Mouse (Mus musculus) lung, adult 10 weeks (tissue): ENCODE results near the gene 1110002E22Rik. TPM values are rescaled to one million over a fixed set of nuclear protein-coding genes. Genes with fewer than 3 reads are reported as not detected.

Experiments used
- polyA plus RNA-seq: library from polyadenylated mRNA; stranded (reverse); fragments of 350-450 nt; fragmentation: Illumina TruSeq; extraction: RNeasy Lipid Tissue Mini Kit (QIAGEN cat#74804); gene quantifications from one replicate; pipeline ENCODE4 v1.2.3, GENCODE M21; 2014; ENCODE audit warnings: low read depth, low replicate concordance; ENCODE audit not compliant: insufficient read depth

The 1110002E22Rik gene
- polyA plus RNA-seq = 0.15 TPM

DNA sequence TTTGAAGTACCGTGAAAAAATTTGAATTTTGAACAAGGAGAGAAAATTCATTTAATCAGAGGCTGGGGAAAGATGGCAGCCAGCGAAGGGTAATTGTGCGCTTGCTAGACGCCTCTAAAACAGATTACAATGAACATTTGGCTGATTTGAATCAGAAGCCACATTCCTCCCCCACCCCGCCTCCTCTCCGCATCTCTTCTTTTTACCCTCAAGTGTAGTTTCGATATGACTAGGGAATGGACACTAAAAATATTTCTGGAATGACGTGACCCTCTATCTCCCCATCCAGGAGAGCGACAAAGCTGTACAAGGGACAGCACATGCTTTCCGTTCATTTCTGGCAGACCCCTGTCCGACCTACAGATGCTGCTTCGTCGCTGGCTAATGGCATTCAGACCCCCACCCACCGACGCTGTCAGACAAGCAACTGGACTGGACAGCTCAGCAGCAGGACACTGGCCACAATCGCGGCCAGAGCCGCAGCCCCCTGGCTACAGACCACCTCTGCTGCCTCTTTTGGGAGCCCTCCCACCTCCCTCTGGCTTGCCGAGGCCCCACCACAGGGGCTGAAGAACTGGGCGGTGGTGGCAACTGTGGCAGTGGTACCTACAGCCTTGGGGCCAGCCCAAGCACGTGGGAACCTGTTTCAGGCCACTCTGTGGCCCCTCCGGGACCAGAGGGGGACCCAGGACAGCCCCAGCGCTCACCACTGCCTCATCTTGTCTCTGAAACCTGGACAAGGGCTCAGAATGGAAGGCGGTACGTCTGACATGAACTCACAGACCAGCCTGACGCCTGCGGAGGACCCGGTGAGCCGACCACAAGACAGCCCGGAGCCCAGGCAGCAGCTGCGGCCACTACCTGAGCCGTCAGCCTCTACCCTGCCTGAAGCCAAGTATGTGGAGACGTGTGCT, at the start of gene 1110002E22Rik:
1110002E22Rik (plus strand) TSS at position 321 of the 914 bp plus-strand sequence.

DNA sequence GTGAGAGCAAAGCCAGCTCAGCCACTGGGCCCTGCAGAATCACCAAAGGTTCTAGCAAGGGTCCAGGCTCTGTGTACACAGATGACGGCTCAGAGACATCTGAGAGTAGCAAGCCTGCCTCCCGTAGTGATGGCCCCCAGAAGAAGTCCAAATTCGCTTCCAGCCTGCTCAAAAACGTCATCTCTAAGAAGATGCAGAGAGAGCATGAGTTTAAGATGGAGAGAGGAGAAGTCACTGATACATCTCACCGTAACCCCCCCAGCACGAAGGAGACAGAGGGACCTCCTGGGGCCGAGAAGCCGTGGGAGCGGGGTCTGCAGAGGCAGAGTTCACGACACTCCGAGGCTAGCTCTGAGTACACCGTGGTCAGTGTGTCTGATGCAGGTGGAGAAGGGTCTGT, 2.4 kb downstream of the 1110002E22Rik start, which contains the start of gene Gm5105:
Gm5105 (minus strand) TSS at position 101 of the 400 bp plus-strand sequence.

Other genes with a start within 250 kb of the 1110002E22Rik start
- 257 TPM for gene H2afz, start 200.6 kb upstream of the 1110002E22Rik start, polyA plus RNA-seq
- 4.3 TPM for gene Dnajb14, start 197.4 kb upstream of the 1110002E22Rik start, polyA plus RNA-seq
- 73.6 TPM for gene Lamtor3, start 146.5 kb upstream of the 1110002E22Rik start, polyA plus RNA-seq
- 7.6 TPM for gene Dapp1, start 83.5 kb upstream of the 1110002E22Rik start, polyA plus RNA-seq
- gene Gm5105, start 2.3 kb downstream of the 1110002E22Rik start, polyA plus RNA-seq = not detected
- gene Trmt10a, start 78.4 kb downstream of the 1110002E22Rik start, polyA plus RNA-seq = 2.6 TPM
- gene Mttp, start 79.9 kb downstream of the 1110002E22Rik start, polyA plus RNA-seq = 0.94 TPM
- not detected for gene 4930579F01Rik, start 128.8 kb downstream of the 1110002E22Rik start, polyA plus RNA-seq
- 11.1 TPM for gene Adh7, start 152.7 kb downstream of the 1110002E22Rik start, polyA plus RNA-seq
- 162 TPM for gene Adh1, start 195.9 kb downstream of the 1110002E22Rik start, polyA plus RNA-seq
- not detected for gene Adh6a, start 248.2 kb downstream of the 1110002E22Rik start, polyA plus RNA-seq